Mouse (Mus musculus): ENCODE results near the gene Mknk2. TPM values are rescaled to one million over a fixed set of nuclear protein-coding genes. Genes with fewer than 3 reads are reported as not detected.

The Mknk2 gene
- total and polyA plus RNA-seq, 3 experiments = 47.4 to 184 (median 87.1) TPM

GRCm38 (mm10) chr10:80701721-80702535 lies 24.0 kb upstream of the Mknk2 start, which contains the start of the genes Mob3a and Izumo4:
Mob3a (minus strand) TSS chr10:80701977.
Izumo4 (plus strand) TSS chr10:80702184.
- peak within 1 kb of the TSS; percentile 75 for H3K27ac ChIP-seq (ENCODE audit: control insufficient read depth, low read depth, low read length)
- peaks cover 0 to 24% of the 10 kb centered on the region in 2 experiments; a peak in 2 of 4 replicates for H3K36me3 ChIP-seq (ENCODE audit: control insufficient read depth in 1 of 2, insufficient read depth in 2 of 2, low read length in 2 of 2)
- peaks cover 22 to 39% of the 10 kb centered on the region in 2 experiments for H3K4me1 ChIP-seq (ENCODE audit: control insufficient read depth in 1 of 2, insufficient read depth in 2 of 2, low read length in 2 of 2)
- H3K4me3 ChIP-seq (ENCODE audit: control insufficient read depth in 1 of 2, insufficient read depth in 1 of 2, low read depth in 2 of 2, low read length in 2 of 2) = peak within 1 kb of the TSS; percentile 83 to 95
- H3K9ac ChIP-seq (ENCODE audit: control insufficient read depth, low read depth, low read length, poor library complexity, severe bottlenecking) = peak within 1 kb of the TSS; percentile 79
- peaks cover 4% of the 10 kb centered on the region for H3K79me2 ChIP-seq (ENCODE audit: control insufficient read depth, insufficient read depth, low read length, poor library complexity)
- TF ChIP-seq MEF2A (IDR thresholded peaks at IDR 0.05; ENCODE audit: extremely low read depth, insufficient replicate concordance, low read depth, low read length, poor library complexity, severe bottlenecking) (no peak), CHD1 (IDR thresholded peaks at IDR 0.05; ENCODE audit: low read depth, low read length) (no peak), ZNF384 (IDR thresholded peaks at IDR 0.05; ENCODE audit: low read depth, low read length) (peak; percentile 85; the same call in 1 of the 2 replicates), UBTF (IDR thresholded peaks at IDR 0.05; ENCODE audit: borderline replicate concordance, insufficient read depth, low read depth, low read length) (0 out of 2 replicates have a peak, but pooled peaks have one; percentile 54), KAT2A (conservative IDR thresholded peaks at IDR 0.05; ENCODE audit: low read depth, low read length) (no peak; the same call in 1 of the 2 replicates), ZMIZ1 (IDR thresholded peaks at IDR 0.05; ENCODE audit: low read depth, low read length) (0 out of 2 replicates have a peak, but pooled peaks have one; percentile 37), JUND (IDR thresholded peaks at IDR 0.05; ENCODE audit: low read depth, low read length) (no peak), ETS1 (IDR thresholded peaks at IDR 0.05; ENCODE audit: low read depth, low read length) (peak; percentile 33; the same call in 1 of the 2 replicates), MAX (IDR thresholded peaks at IDR 0.05; ENCODE audit: low read length) (peak; percentile 30; the same call in 1 of the 2 replicates), MYC (IDR thresholded peaks at IDR 0.05; ENCODE audit: low read depth, low read length) (peak; percentile 21; the same call in 1 of the 2 replicates), NRF1 (IDR thresholded peaks at IDR 0.05; ENCODE audit: insufficient read depth, low read depth, low read length, poor library complexity, severe bottlenecking) (peak; percentile 100; the same call in 1 of the 2 replicates), MXI1 (IDR thresholded peaks at IDR 0.05; ENCODE audit: low read depth, low read length) (peak; percentile 81), ELF1 (IDR thresholded peaks at IDR 0.05; ENCODE audit: low read depth, low read length) (peak; percentile 63), USF1 (IDR thresholded peaks at IDR 0.05; ENCODE audit: low read depth, low read length) (peak; percentile 56; the same call in 1 of the 2 replicates), HCFC1 (IDR thresholded peaks at IDR 0.05; ENCODE audit: low read depth, low read length) (peak; percentile 53), POLR2AphosphoS5 (IDR thresholded peaks at IDR 0.05; ENCODE audit: borderline replicate concordance, low read depth, low read length) (no peak), NELFE (IDR thresholded peaks at IDR 0.05; ENCODE audit: low read depth, low read length) (peak; percentile 56; the same call in 1 of the 2 replicates), ZKSCAN1 (IDR thresholded peaks at IDR 0.05; ENCODE audit: low read depth, low read length) (no peak), POLR2A (IDR thresholded peaks at IDR 0.05; ENCODE audit: control insufficient read depth in 1 of 2, insufficient read depth in 1 of 2, low read depth in 1 of 2, low read length in 2 of 2, poor library complexity in 1 of 2) (peak; percentile 44 to 64; a peak in 2 of 4 replicates), SIN3A (IDR thresholded peaks at IDR 0.05; ENCODE audit: low read length) (peak; percentile 83), TCF12 (IDR thresholded peaks at IDR 0.05; ENCODE audit: low read depth, low read length) (0 out of 2 replicates have a peak, but pooled peaks have one; percentile 30)
- no peaks in the 10 kb centered on the region for H3K27me3 ChIP-seq (ENCODE audit: control insufficient read depth in 1 of 2, insufficient read depth in 2 of 2, low read length in 2 of 2)
- no peaks in the 10 kb centered on the region for H3K9me3 ChIP-seq (replicated peaks; ENCODE audit: insufficient read depth, low read length)
- peak; percentile 99 for DNase-seq (ENCODE audit: low read depth, low spot score)

Data from MEL (cell line).